Mouse (Mus musculus) olfactory bulb, adult 2 months (tissue): ENCODE results near the gene Abi3bp. TPM values are rescaled to one million over a fixed set of nuclear protein-coding genes. Genes with fewer than 3 reads are reported as not detected.

Experiments used
- H3K27ac ChIP-seq: fragments of 200-500 bp; 2 replicates; pipeline ENCODE4 v1.5.1; 2012; ENCODE audit warnings: low read depth, low read length; ENCODE audit not compliant: insufficient read depth
- H3K4me1 ChIP-seq: fragments of 200-500 bp; 2 replicates; pipeline ENCODE4 v1.6.1; 2012; ENCODE audit warnings: low read length; ENCODE audit not compliant: control insufficient read depth, insufficient read depth
- H3K4me3 ChIP-seq: fragments of 200-500 bp; 2 replicates; pipeline ENCODE4 v1.5.1; 2012; ENCODE audit warnings: mild to moderate bottlenecking, low read depth, low read length, moderate library complexity; ENCODE audit not compliant: insufficient read depth
- CTCF ChIP-seq: fragments of 200-500 bp; IDR thresholded peaks from 2 replicates; pipeline ENCODE4 v1.5.1; 2012; ENCODE audit warnings: low read depth, mild to moderate bottlenecking, low read length, moderate library complexity; ENCODE audit not compliant: insufficient read depth
- POLR2A ChIP-seq: fragments of 200-500 bp; IDR thresholded peaks from 2 replicates; pipeline ENCODE4 v1.6.1; 2012; ENCODE audit warnings: mild to moderate bottlenecking, low read depth, low read length, moderate library complexity; ENCODE audit not compliant: insufficient read depth
- WGBS: fragments of 180-500 bp; shearing (Covaris S2); methylation state at CpG from one replicate; pipeline ENCODE4 v1.1.7; 2018; 5-methylcytosine and 5-hydroxymethylcytosine counted together
- polyA plus RNA-seq: library from polyadenylated mRNA; stranded (reverse); fragments of >200 nt; gene quantifications from 2 replicates; pipeline ENCODE4 v1.2.4, GENCODE M21; 2012; ENCODE audit warnings: low replicate concordance; ENCODE audit not compliant: missing spikeins, insufficient read depth, insufficient read length

Gene Abi3bp
- polyA plus RNA-seq, 1 experiment, result not detected

DNA sequence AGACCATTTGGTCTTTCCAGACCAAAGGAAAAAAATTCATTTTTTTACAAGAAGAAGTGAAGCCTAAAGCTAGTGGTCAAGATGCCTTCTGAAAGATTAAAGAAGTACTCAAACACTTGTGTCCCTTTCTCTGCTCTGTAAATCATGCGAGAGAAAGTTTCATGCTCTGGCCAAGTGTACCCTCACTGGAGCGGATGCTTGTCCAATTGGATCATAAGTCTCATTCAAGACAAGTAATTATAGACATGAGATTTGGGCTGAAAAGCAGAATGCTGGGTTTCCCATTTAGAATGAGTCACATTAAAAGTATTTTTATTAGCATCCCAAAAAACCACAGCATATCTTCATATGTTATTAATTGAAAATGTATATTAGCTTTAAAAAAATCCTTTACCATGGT is 4.5 kb upstream of the Abi3bp start:
- WGBS, result 84% methylated on average over 2 of the region's 2 CpGs
- Histone ChIP-seq H3K4me3 (no peak overlapping the region), H3K27ac (no peak overlapping the region), H3K4me1 (no peaks in the 10 kb centered on the region)
- TF ChIP-seq POLR2A, result no peak
- no peak for TF ChIP-seq CTCF

DNA sequence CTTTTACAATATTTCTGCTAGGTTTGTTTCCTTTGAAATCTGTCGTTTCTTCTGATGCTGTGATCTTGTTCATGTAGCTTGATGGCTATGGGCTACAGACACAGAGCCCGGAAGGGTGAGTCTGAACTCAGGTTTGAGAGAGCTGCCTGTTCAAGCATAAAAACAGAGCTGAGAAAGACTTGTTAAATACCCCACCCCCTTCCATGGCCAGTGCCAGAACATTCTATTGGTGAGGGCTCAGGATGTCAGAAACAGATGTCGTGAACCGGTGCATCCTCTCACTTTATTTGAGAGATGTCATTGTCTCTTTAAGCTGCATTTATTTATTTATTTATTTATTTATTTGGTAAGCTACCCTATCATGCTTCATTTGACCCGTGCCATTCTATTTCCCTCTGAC is 2.0 kb upstream of the Abi3bp start:
- H3K4me3 ChIP-seq, result no peak overlapping the region
- WGBS, result 75% methylated on average over 5 of the region's 5 CpGs
- H3K27ac ChIP-seq, result no peak overlapping the region
- H3K4me1 ChIP-seq, result no peaks in the 10 kb centered on the region
- TF ChIP-seq CTCF (no peak), POLR2A (no peak)

GRCm38 (mm10) chr16:56478575-56479191 is 1.0 kb downstream of the Abi3bp start:
- WGBS, result 27% methylated on average over 12 of the region's 12 CpGs
- H3K4me3 ChIP-seq, result peak overlapping the region; percentile 29; the same call in 1 of the 2 replicates

DNA sequence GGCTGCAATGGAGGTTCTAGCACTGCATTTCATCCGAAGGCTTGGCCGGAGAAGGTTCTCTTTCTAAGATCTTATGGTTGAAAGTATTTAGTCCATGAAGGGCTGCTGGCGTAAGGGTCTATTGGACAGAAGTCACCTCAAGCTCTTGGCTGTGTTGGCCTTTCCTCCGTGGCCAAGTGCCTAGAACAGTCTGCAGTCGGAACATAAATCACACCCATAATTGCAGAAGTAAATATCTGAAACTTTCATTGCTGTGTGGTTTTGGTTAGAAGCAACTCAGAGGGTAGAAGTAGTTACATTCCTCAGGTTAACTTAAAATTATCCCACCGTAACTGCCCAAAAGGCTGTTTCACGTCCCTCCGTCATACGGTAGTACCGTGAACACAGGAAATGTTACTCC is 5.8 kb downstream of the Abi3bp start:
- 0 out of 2 replicates have a peak, but pooled peaks cover 3% of the 10 kb centered on the region for H3K4me1 ChIP-seq
- WGBS, result 95% methylated on average over 10 of the region's 10 CpGs
- H3K27ac ChIP-seq, result no peak overlapping the region
- TF ChIP-seq CTCF (no peak), POLR2A (no peak)
- H3K4me3 ChIP-seq, result no peak overlapping the region

More at GRCm38 (mm10) chr16:56478575-56479191, 1.0 kb downstream of the Abi3bp start:
- Histone ChIP-seq H3K4me1 (no peaks in the 10 kb centered on the region), H3K27ac (peak overlapping the region; percentile 86)
- TF ChIP-seq POLR2A (no peak), CTCF (no peak)

DNA sequence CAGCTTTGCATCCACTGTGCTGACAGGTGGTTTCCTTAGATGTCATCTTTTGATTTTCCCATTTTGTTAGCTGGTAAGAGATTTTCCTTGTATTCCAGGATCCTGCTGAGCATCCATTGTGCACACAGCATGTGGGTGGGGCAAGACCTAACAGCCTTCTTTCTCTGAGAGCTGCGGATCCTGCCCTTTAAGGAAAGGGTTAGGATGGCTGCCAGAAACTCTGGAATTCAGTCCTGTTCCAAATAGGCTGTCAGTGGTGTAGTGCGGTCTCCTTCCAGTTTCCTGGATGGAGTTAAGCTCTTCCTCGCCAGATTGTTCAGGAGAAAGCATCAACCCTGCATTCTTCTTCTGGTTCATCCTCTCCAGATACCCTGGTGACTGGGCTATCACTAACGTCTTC is 8.8 kb downstream of the Abi3bp start:
- Histone ChIP-seq H3K27ac (no peak overlapping the region), H3K4me3 (no peak overlapping the region), H3K4me1 (0 out of 2 replicates have a peak, but pooled peaks cover 3% of the 10 kb centered on the region)
- TF ChIP-seq POLR2A (no peak), CTCF (no peak)
- WGBS, result 46% methylated on average over 4 of the region's 4 CpGs

- 0 out of 2 replicates have a peak, but pooled peaks cover 3% of the 10 kb centered on the region for H3K4me1 ChIP-seq
- WGBS, result 91% methylated on average over 3 of the region's 3 CpGs
- H3K4me3 ChIP-seq, result no peak overlapping the region
- TF ChIP-seq CTCF (no peak), POLR2A (no peak)
- no peak overlapping the region for H3K27ac ChIP-seq
Measured at GRCm38 (mm10) chr16:56490861-56491260, 13.2 kb downstream of the Abi3bp start.

DNA sequence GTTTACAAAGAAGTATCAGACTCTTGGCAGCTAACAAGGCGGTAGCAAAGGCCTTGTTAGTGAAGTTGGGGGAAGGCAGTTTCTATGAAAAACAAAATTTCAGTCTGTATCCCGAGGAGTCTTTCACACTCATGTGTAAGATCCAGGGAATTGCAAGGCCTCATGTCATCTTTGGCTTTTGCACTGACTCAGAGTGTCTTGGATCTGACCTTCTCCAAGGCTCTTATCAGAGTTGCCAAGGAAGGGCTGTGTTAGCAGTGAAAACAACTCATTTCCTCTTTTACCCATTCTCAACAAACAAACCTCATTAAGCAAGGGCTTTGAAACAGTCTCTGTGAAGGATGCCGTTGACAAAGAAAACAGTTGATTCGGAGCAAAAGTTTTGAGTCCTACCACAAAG is 17.6 kb downstream of the Abi3bp start:
- no peak overlapping the region for H3K4me3 ChIP-seq
- H3K4me1 ChIP-seq, result no peaks in the 10 kb centered on the region
- 76% methylated on average over 4 of the region's 4 CpGs for WGBS
- no peak overlapping the region for H3K27ac ChIP-seq
- TF ChIP-seq CTCF (no peak), POLR2A (no peak)

DNA sequence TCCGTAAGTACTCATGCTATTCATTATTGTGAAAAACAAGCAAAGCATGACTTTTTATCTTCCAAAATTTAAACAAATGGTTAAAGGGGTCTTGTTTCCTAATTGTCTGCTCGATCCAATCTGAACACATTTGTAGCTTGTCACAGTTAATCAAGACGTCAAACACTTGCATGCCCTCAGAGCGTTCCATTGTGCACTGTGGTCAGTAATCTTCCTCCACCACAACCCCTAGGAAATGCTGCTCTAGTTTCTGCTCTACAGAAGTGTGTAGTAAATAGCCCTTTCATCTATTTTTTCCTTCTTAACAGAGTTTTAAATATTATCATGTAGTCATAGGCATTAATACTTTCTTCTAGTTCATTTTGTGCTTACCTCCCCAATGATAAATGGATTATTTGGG is 19.1 kb downstream of the Abi3bp start:
- TF ChIP-seq POLR2A, result no peak
- no peak overlapping the region for H3K4me3 ChIP-seq
- 78% methylated on average over 4 of the region's 4 CpGs for WGBS
- H3K27ac ChIP-seq, result no peak overlapping the region
- H3K4me1 ChIP-seq, result no peaks in the 10 kb centered on the region

DNA sequence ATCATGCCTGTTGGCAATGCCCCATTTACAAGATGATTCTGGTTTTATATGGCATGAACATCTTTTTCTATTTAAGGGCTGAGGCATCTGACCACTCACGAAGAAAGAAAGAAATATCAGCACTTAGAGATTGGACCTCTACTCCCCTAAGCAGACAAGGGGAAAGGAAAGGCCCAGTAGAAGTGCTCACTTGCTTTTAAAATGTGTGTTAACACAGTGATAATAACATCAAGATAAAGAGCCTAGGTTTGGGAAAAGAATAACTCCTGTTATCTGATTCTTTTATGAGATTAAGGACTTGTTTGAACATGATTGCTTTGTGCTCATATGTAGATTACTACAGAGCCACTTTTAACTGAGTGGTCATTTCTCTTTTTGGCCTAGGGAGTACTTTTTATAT is 21.0 kb downstream of the Abi3bp start:
- H3K4me1 ChIP-seq, result no peaks in the 10 kb centered on the region
- TF ChIP-seq CTCF (no peak), POLR2A (no peak)
- WGBS, result 72% methylated on average over 1 of the region's 1 CpGs
- H3K4me3 ChIP-seq, result no peak overlapping the region
- H3K27ac ChIP-seq, result no peak overlapping the region

DNA sequence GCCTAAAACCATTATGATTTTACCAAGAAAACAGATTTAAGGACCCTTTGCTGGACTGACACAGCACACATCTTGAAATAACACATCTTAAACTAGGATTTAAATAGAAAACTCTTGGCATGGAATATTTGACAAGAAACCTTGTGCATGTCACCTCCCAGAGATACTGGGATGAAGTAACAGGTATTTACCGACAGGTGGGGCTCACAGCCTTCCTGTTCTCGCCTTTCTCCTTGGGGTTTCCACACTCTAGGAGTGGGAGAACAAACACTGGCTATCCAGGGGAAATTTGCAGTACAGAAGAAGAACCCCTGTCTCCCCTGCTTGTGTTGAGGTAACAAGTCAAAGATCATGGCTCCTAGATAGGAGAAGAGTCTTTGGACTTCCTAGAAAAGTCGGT is 22.8 kb downstream of the Abi3bp start:
- Histone ChIP-seq H3K4me1 (no peaks in the 10 kb centered on the region), H3K4me3 (no peak overlapping the region), H3K27ac (no peak overlapping the region)
- WGBS, result 67% methylated on average over 3 of the region's 3 CpGs
- TF ChIP-seq POLR2A, result no peak
- TF ChIP-seq CTCF, result no peak
